Mouse (Mus musculus) left cerebral cortex, postnatal 36 days (tissue): ENCODE measurements at regions not wholly inside any gene's neighbourhood (a gene's known extent, or its start where the extent isn't known, plus 50 kb on each side); places are given as distances from the start of the nearest gene placed in this dataset.

Experiments
- DNase-seq, 2 experiments: peaks; one replicate each; pipeline ENCODE4 v3.0.0; 2021 to 2022; ENCODE audit warnings: low spot score in 2 of 2, mixed read lengths in 1 of 2
- intact Hi-C: fragments of 180-260 bp; cut with DNase I; formaldehyde crosslinking; loops from one replicate; pipeline ENCODE4 v1.15.1; 2025

DNA sequence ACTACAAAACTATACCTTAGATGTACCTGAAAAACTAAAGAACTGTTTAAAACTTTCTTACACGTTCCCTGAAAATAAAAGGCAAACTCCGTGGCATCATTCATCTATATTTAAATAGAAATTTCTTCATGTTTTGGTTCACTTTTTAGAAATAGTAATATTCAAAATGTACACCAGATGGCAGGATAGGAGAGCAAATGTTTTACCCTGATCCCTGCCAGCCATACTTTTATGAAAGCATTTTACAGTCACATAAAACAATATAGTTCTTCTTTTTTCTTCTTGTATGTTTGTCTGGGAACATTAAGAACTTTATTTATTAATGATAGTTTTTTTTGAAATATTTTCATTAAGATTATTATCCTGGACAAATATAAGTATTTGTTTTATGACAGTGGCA, 68.5 kb downstream of the 4921530L21Rik start:
- no peak for DNase-seq
- intact Hi-C loops: loop anchor here (1.0 kb wide), 1 partner anchor 959 kb away; no protein-coding TSS in a partner anchor

GRCm38 (mm10) chr14:95956056-95956729, 75.1 kb downstream of the 4921530L21Rik start:
- no peak for DNase-seq
- intact Hi-C loops: no loop called here

DNA sequence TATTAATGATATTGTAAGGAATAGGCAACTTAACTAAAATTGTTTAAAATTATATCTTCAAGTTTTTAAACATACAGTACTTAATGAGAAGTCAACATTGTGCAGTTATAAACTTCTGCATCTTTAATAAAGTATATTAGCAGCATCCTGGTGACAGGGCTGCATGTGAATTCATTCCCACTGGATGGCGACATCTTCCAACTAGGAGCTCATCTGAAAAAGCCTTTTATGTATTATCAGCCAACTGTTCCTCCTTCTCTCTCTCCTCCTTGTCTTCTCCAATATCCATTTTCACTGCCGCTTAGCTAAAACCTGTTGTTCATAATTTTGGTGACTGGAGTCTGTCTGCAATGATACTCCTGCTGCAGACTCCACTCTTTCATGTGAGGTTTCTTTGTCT, 103.0 kb downstream of the 4921530L21Rik start:
- no peak for DNase-seq

DNA sequence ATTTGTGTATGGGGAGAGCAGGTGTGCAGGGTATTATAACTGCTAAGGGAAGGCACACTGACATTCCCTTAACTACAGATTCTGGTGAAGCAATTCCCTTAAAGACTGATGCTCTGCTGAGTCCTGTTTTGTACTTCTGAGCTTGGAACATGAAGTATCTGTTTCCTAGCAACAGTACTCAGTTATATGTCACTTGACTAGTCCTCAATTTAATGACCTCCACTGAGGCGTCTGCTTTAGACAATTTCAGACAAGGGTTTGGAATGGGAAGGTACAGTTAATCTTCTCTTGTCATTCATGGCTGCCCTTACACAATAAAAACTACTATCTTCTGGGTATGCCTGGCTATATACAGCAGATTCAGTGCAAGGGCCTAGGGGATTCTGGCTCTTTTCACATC, 117.3 kb downstream of the 4921530L21Rik start:
- intact Hi-C loops: no loop called here
- no peak for DNase-seq

More for the DNA sequence above, 103.0 kb downstream of the 4921530L21Rik start:
- intact Hi-C loops: no loop called here

DNA sequence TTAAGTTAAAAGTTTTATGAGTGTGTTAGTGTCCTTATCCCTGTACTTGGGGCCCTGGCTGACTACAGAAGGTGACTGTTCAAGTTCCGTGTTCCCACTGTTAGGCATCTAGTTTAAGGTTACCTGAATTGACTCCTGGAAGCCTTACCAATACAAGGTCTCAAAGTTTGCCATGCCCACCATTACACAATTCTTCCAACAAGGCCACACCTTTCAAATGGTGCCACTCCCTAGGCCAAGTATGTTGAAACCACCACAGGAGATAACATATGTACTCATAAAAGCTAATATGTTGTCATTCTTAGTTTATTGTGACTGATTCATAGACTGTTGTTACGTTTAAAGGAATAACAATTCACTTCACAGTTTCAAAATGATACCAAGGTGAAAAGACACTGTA, 140.6 kb downstream of the 4921530L21Rik start:
- no peak for DNase-seq
- intact Hi-C loops: no loop called here
